Mouse (Mus musculus) layer of hippocampus, postnatal 10 days (tissue): ENCODE results near the gene Tex2. TPM values are rescaled to one million over a fixed set of nuclear protein-coding genes. Genes with fewer than 3 reads are reported as not detected.

Experiments
- DNase-seq, 2 experiments: peaks; one replicate each; pipeline ENCODE4 v3.0.0; 2021; ENCODE audit warnings: low spot score in 2 of 2
- total RNA-seq, 2 experiments: library from RNA; stranded (reverse); gene quantifications; 2 replicates each; pipeline ENCODE4 v1.2.3; 2021

Tex2 gene
- total RNA-seq, 2 experiments from 2014 or later, result 96.1 to 98.4 TPM

DNA sequence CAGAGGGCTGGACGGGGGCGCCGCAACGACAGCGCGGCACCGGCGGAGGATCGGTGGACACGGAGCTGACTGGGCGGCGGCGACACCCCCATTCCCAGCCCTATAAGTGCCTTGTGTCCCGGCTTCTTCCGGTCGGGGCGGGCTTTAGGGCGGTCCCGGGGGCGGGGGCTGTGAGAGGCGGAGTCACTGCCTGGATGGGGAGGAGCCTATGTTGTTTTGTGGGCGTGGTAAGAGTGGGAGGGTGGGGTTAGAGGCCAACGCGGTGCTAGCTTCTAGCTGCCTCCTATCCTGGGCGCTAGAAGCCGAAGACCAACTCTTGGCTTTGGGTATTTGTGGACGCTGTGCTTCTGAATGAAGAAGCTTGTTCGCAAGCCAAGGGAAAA lies 125.5 kb downstream of the Tex2 start, which contains the start of gene Ern1:
TSS of gene Ern1 (minus strand) at position 120 of the 383 bp plus-strand sequence.
- peak; percentile 95 to 97 for DNase-seq

DNA sequence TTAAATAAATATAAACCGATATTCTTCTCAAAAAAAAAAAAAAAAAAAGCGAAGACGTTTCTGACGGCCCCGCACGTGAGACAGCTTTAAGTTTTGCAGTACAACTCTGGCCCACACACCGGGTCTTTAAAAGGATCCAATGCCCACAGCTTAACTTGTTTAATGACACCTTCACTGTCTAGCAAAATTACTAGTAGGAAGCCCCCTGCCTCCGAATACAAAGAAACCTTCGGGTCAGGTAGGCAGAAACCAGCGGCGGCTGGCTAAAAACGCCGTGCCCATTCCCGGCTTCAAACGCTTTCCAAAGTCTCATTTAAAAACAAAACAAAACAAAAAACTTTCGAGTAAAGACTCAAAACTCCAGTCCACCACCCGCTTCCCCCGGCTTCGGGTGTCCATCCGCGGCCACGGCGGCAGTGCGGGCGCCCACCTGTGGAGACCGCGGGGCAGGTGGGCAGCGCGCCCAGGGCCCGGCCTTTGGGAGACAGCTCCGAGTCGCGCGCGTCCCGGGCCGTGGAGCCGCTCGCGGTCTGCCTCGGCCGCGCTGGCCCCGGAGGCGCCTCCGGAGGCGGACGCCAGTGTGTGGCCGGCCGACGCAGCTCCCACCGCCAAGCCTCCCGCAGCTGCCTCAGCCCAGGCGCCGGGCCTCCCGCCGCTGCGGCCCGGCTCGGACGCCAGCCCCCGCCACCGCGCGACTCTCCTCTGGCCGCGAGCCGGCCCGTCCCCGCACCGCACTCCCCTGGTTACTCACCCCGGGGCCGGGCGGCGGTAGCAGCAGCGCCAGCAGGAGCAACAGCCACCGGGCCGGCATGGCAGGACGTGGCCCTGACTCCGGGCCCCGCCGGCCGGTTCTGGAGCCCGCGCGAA lies 126.1 kb downstream of the Tex2 start:
- DNase-seq, result no peak

DNA sequence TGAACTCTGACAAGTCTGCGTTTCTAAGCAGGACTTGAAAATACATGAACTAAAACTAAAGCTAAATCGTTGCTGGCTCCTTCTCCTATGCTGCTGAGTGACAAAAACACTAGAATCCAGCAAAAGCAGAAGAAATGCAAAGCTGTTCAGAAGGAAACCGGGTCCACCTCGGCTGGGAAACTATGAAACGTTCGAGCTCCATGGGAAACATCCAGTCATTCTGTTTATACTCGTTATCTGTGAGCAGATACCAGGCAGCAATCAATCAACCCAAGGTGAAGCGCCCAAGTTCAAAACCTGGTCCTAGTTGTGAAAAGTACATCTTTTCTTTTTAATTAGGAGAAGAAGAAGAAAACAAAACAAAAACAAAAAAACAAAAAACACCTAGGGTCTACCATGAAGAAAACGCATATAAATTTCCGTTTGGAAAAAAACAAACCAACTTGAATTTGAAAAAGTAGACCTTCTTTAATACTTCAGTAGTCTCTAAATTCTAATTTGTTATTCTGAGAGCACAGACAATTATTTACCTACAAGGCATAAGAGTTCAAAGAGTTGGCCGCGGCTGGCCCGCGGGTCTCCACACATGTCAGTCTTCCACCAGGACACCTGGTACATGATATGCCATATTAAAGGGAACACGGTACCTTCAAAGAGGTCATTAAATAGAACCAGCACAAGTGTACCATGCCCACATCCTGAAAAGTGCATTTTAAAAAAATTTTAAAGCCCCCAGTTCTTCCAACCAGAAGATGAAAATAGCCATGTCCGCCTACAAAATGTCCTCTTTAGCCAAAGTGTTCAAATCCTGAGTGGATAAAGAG lies 127.0 kb downstream of the Tex2 start:
- no peak for DNase-seq

DNA sequence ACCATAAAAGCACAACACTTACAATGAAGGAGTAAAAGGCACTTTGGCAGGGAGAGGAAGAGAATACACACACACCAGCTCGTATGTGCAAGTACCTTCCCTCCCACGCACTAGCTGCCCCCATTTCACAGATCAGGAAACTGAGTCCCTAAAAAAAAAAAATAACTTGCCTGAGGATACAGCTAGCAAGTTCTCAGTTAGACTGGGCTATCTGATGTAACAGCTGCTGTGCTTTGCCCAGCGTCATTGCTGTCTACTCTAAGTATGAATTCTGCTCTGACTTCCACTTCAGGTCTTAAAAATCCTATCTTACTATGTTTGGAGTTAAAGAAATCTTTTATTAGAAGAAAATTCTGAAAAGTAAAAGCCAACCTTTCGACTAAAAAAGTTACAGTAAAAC lies 127.6 kb downstream of the Tex2 start:
- DNase-seq, result no peak

DNA sequence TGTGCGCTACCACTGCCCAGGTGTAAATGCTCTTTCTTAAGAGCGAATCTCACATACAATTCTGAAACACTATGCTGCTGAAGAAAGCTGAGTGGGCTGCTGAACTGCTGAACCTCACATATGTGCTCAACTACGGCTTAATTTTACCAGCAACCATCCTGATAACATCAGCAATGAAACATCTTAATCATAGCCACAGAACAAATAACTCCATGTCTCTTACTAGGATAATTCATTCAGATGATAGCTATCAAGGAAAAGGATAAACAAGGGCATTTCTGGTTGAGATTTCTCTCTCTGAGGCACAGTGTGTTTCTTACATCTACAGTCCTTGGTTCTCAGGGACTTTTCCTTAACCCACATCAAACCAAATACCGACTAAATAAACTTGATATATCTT lies 128.3 kb downstream of the Tex2 start:
- DNase-seq, result no peak

DNA sequence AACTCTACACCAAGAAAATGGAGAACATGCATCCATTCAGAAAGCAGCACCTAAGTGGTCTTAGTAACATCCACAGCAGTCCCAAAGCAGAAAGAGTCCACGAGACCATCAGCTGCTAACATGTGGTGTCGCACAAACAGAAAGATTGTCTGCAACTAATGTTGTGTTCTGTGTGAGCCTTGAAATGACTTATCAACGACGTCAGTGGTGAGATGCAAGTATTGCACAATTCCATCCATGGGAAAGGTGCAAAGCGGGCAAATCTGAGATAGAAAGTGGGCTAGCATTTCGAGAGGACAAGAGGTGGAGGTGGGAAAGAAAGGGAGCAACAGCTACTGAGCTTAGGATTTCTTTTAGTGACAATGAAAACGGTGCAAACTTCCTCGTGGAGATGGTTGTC lies 130.4 kb downstream of the Tex2 start:
- no peak for DNase-seq

DNA sequence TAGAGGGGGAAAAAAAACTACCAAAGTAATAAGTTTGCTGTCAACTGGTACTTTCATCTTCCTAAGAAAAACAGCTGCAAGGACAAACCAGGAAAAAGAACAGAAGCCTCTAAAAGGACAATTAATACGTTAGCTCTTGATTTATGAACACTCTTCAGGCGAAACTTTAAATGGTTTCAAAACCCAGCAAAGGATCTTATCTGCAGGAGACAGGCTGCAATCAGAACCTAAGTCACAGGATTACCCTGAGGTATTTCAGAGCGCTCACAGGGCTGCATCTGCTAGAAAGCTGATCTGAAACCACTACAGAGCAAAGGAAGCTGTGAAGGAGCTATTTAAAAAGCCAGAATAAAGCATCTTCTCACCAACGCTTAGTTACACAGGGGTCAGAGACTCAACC lies 131.6 kb downstream of the Tex2 start:
- no peak for DNase-seq

DNA sequence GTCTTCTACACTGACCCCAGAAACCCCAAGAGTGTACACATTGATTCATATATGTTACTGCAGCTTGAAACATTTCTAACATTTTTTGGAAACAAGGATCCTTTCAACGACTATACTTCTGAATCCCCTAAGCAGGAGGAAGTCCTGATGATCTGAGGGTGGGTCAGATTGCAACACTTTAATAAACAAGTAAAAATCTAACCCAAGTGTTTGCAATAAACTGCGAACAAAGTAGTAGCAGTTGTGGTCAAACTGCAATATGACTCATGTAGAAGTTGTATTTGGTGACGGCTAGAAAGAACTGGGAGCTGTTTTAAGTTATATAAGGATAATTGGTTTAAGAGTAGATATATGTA lies 132.7 kb downstream of the Tex2 start:
- no peak for DNase-seq

DNA sequence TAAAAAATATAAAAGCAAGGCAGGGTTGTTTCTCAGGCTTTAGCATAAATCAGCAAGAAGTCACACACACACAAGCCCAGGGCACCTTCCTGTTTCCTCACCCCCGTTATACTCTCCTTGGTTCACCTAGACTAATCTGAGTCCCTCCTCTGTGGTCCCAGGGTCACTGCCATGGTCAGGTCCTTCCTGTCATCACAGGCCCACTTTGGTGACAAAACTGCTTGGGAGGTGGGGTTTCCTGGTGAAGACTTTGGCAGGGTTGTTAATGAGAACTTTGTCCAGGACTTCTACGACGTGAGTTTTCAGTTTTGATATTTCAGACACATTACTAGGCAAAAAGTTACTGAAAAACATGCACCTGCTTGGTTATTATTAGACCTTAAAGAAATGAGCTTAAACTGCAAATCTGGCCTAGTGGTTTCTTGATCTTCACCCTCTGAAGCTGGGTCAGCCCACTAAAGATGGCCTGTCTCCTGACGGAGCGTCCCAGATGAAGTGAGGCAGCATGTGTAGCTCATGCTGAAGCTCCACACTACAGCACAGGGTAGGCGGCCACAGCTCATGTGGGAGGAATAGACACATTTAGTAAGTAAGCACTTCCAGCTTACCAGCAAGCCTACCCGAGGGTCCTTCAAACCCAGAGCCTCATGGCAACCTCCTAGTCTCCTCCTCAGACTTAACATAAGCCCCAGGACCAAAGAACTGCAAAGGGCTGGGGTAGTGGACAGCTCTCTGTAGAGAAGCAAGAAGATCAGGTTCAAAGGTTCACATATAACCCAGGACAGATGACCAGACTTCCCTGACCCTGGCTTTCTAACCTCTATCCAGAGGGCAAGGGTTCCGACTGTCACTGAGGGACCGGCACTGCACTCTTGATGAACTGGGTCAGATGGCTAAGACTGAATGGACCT lies 133.3 kb downstream of the Tex2 start:
- no peak for DNase-seq

DNA sequence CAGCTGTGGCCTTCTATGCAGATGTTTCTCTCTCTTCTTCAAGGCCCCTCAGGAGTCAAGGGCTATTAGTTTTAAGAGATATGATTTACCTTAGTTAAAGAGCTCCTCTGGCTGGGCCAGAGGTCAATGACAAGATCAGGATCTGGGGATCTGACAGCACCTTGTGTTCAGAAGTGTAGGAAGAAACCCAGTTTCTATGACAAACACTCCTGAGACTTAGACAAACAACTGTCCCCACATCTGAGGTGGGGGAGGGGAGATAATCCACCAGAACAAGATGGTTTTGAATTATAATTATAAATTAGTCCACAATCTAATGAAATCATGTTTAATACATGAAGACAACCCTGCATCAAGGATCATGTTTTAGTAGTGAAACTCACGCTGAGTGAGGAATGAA lies 134.5 kb downstream of the Tex2 start:
- DNase-seq, result no peak

DNA sequence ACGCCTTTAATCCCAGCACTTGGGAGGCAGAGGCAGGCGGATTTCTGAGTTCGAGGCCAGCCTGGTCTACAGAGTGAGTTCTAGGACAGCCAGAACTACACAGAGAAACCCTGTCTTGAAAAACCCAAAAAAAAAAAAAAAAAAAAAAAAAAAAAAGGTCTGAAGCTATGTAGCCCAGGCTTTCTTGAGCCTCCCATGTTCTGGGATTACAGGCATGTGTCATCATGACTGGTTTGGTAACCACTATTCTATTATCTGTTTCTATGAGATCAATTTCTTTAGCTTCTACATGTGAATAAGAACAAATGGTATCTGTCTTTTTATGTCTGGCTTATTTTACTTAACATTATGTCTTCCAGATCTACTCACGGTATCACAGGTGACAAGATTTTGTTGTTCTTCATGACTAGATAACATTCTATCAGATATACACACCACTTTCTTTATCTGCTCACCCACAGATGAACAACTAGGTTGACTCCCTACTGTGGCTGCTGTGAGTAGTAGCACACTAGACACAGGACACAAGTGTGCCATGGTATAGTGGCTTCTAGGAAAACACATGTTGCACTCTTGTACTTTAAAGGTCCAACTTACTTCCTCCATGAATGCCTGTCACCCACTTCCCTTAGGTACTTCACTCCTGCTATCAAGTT lies 135.6 kb downstream of the Tex2 start:
- DNase-seq, result no peak

DNA sequence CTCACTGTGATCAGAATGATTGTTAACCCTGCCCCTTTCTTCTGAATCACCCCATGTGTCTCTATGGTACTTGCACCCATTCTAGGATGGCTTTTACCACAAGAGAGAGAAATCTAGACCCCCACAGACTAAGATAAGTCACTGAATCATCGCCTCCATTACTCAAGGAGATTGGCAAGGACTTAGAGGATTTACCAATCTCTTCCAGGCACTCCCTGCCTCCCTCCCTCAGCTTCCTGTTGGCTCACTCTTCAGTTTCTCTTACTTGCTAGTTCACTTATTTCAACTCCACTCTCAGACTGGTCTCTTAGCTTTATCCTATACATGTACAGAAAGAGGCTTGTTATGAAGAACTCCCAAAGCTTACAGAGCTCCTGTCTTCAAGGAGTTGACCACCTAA lies 137.9 kb downstream of the Tex2 start:
- no peak for DNase-seq

DNA sequence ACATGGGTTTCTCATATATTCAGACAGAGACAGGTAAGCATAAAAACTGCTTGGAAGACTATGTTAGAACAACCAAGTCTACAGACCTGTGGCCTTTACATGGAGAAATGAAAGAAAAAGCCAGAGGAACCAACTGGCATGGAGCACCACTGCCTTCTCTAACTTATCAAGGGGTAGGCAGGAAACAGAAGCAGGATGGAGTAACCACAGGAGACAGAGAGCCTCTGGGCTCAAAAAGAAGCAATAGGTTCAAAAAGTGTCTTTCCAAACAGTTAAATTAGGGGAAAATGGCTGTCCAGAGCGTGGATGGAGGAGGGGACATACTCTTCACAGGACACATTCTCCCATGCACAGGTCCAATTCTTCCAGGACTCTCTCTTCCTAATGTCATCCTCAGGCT lies 141.6 kb downstream of the Tex2 start:
- DNase-seq, result no peak

DNA sequence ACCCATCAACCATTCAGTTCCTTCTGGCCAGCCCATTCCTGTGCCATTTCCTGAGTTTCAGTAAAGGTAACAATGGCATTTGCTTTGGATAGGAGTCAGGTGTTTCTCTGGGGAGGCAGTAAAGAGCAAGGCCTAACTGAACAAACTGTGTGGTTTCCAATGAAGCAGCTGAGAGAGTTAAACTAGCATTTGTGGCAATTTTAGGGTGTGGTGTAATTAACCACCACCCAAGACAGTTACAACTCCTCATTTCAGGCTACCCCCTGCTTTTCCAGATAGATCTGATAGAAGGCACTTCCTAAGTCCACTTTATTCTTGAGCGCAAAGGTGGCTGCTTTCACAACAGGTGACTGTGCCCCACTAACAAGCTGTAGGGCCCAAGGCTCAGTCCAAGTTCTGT lies 144.7 kb downstream of the Tex2 start:
- DNase-seq, result no peak

DNA sequence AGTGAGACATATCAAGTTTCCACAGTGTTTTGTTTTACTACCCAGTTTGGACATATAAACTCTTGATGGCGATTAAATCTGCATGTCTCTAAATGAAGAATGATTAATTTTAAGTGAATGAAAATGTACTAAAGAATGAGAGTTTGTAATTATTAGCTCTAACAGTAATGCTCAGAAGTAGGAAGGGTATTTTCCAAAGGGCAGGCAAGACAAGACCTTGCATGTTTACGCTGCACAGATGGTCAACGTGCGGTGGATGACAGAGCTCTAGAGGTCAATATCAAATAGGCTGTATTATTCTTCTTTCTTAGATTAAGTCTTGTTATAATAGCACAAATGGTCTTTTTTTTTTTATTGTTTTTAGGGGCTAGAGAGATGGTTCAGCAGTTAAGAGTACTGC lies 147.3 kb downstream of the Tex2 start:
- DNase-seq, result no peak

DNA sequence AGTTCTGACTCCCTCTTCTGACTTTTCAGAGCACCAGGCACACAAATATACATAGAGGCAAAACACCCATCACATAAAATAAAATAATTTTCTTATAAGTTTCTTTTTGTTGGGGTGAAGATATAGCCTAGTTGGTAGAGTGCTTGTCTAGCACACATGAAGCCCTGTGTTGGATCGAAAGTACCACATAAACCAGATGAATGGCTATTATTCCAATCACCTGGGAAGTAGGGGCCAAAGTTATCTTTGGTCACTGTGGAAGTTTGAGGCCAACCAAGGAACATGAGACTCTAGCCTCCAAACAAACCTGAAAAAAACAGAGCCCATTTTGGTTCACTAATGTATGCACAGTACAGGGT lies 147.7 kb downstream of the Tex2 start:
- DNase-seq, result no peak

DNA sequence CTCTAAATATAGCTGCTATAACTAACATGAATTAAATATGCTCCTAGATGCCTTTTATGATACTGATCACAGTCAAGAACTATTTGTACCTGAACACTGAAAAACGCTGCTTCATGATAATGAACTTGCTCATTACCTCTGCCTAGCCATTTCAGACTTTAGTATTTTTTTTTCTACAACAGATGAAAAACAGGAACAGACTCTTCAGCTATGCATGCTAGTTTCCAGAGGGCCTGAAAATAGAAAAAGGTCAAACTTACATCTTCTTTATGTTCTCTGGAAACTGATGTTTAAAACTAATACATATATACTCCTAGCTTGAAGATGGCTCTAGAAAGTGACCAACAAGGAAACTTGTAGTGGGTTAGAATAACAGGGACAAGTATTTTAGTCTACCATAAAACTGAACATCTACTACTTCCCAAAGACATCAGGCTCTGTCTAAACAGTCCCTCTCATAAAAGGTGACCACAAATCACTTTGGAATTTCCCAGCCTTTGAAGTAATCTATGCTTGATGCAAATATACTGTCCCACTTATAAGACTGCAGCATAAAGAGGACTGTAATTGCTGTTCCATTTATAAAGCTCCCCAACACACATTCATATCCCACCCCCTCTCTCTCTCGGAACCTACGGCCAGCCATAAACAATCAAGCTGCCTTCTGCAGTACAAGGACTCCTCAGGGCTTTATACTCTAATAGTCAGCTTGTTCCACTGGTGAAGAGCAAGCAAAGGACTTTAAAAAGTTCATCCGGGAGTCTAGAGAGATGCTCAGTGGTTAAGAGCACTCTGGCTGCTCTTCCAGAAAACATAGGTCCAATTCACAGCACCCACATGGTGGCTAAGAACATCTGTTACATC lies 148.3 kb downstream of the Tex2 start:
- no peak for DNase-seq

DNA sequence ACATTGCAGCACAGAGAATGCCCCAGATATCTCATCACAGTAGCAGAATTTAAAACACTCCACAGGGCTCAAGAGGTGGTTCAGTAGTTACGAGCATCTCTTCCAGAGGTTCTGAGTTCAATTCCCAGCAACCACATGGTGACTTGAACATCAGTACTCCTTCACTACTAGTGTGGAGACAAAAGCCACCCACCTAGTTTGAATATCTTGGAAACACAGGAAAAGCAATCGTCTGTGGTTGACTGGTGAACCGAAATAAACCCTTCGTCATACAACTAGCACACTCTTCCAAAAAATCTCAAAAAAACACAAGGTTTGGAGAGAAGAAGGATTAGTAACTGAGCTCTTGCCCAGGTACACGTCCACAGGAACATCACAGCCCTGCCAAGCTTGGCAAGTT lies 149.4 kb downstream of the Tex2 start:
- DNase-seq, result no peak

DNA sequence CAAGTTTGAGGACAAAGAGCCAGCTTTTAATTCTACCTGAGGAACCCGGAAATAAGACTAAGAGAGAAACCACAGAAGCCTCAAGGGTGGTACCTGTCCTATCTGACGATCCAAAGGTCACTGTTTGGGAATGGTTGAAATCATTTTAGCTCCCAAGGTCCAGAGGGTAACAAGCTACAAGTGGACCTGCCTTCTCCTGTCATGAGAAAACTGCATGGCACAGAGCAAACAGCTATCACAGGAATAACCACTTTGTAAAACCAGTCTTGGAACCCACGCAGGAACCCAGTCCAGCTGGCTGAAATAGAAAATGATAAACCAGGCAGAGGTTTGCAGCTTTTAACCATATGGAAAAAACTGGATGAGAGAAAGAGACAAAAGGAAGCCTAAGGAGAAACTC lies 150.9 kb downstream of the Tex2 start:
- no peak for DNase-seq
